Mouse (Mus musculus): Measurements from ENCODE around the gene E430018J23Rik.
A peak's percentile ranks its signal among the peaks of the same experiment; 100 is the strongest.
"Not testable (repeated sequence)": the region's sequence is repeated elsewhere in the genome, so short reads cannot be mapped to it uniquely, and the experiment has no call there.

Gene E430018J23Rik

GRCm38 (mm10) chr7:127375271-127376245 lies 17.9 kb downstream of the E430018J23Rik start, which contains the start of gene Zfp747:
Gene Zfp747 (minus strand): TSS chr7:127376050.
- peak; percentile 94 to 95 for DNase-seq

GRCm38 (mm10) chr7:127371870-127372269 lies 21.6 kb downstream of the E430018J23Rik start:
- DNase-seq: not testable (repeated sequence)

GRCm38 (mm10) chr7:127371213-127371612 lies 22.2 kb downstream of the E430018J23Rik start:
- no peak for DNase-seq

- no peak for DNase-seq
Observed at GRCm38 (mm10) chr7:127366249-127366648, 27.2 kb downstream of the E430018J23Rik start.

- peak; percentile 46 to 50 for DNase-seq
Observed at GRCm38 (mm10) chr7:127364166-127364565, 29.3 kb downstream of the E430018J23Rik start.

- peak; percentile 72 to 78 for DNase-seq
Observed at GRCm38 (mm10) chr7:127363475-127363921, 29.9 kb downstream of the E430018J23Rik start.

GRCm38 (mm10) chr7:127362418-127362817 lies 31.0 kb downstream of the E430018J23Rik start:
- peak; percentile 35 to 51 for DNase-seq

- peak in 1 of 2 experiments; percentile 29 for DNase-seq
Observed at GRCm38 (mm10) chr7:127361449-127361848, 32.0 kb downstream of the E430018J23Rik start.

GRCm38 (mm10) chr7:127360265-127360664 lies 33.2 kb downstream of the E430018J23Rik start:
- no peak for DNase-seq

GRCm38 (mm10) chr7:127358472-127358871 lies 35.0 kb downstream of the E430018J23Rik start:
- no peak for DNase-seq

GRCm38 (mm10) chr7:127357871-127358270 lies 35.6 kb downstream of the E430018J23Rik start:
- DNase-seq: no peak

- no peak for DNase-seq
Observed at GRCm38 (mm10) chr7:127355796-127356195, 37.6 kb downstream of the E430018J23Rik start.

- DNase-seq: no peak
Observed at GRCm38 (mm10) chr7:127351230-127352004, 42.0 kb downstream of the E430018J23Rik start.

- peak; percentile 39 to 40 for DNase-seq
Observed at GRCm38 (mm10) chr7:127346676-127347075, 46.8 kb downstream of the E430018J23Rik start.

GRCm38 (mm10) chr7:127345512-127346325 lies 47.7 kb downstream of the E430018J23Rik start, which contains the start of gene Zfp768:
Gene Zfp768 (minus strand): TSS chr7:127345589.
- DNase-seq: peak; percentile 89 to 96

GRCm38 (mm10) chr7:127345092-127345491 lies 48.3 kb downstream of the E430018J23Rik start:
- peak in 1 of 2 experiments; percentile 51 for DNase-seq

- peak; percentile 11 to 14 for DNase-seq
Observed at GRCm38 (mm10) chr7:127344371-127344770, 49.1 kb downstream of the E430018J23Rik start.

- peak; percentile 12 to 23 for DNase-seq
Observed at GRCm38 (mm10) chr7:127343351-127344019, 49.9 kb downstream of the E430018J23Rik start.

- no peak for DNase-seq
Observed at GRCm38 (mm10) chr7:127342888-127343287, 50.5 kb downstream of the E430018J23Rik start.

GRCm38 (mm10) chr7:127342332-127342731 lies 51.1 kb downstream of the E430018J23Rik start:
- no peak for DNase-seq

- DNase-seq: not testable (repeated sequence)
Observed at GRCm38 (mm10) chr7:127341861-127342260, 51.6 kb downstream of the E430018J23Rik start.
